Mouse (Mus musculus): ENCODE data around the gene Tgm2.

Gene Tgm2

GRCm38 (mm10) chr2:158068444-158068971 lies 77.7 kb downstream of the Tgm2 start:
- no peak for DNase-seq (ENCODE audit: low spot score)

DNA sequence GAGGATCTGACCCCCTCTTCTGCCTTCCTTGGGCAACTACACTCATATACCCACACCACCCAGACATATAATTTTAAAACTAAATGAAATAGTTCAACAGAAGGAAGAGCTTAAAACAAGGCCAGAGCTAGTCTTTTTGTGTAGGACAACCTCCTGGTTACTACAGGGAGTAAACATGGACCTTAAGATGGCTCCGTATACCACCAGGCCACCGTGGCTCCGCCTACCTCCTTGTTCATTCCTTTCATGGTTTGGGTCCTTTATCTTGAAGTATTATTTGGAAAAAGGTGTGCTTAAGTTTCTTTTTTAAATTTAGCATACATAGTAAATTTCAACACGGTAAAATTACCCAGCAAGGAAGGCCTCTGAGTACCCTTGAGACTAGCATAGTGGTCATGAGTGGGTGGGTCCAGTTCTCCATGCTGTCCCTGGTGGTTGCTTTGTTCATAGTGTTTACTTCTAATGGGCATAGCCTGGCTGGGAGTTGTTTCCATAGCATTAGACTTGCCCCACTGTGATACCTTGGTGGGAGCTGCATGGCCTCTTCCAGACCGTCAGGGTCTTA lies 78.9 kb downstream of the Tgm2 start:
- no peak for DNase-seq (ENCODE audit: low spot score)

DNA sequence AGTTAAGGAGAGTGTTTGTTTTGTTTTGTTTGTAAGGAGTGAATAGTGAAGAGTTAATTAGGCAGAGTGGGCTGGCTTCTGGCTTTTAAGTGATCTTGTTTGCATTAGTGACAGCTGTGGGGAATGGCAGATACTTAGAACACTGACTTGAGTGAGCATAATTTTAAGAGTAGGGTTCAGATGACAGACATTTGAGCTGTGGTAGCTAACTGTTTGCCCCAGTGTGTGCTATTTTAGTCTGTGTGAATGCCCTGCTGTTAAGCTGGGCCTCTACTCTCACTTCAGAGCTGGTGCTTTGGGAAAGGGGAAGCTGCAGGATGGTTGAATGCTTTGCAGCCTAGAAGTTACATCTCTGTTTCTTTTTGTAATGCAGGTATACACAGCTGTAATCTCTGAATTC lies 79.8 kb downstream of the Tgm2 start:
- no peak for DNase-seq (ENCODE audit: low spot score)
